Mouse (Mus musculus) adrenal gland, adult 2 months (tissue): ENCODE data around the gene Ugt1a8. TPM values are rescaled to one million over a fixed set of nuclear protein-coding genes. Genes with fewer than 3 reads are reported as not detected.

ENCODE experiments used
- DNase-seq: peaks from one replicate; pipeline ENCODE4 v3.0.0; 2021
- polyA plus RNA-seq: library from polyadenylated mRNA; depleted of rRNA; stranded (reverse); fragments of >200 nt; gene quantifications from 2 replicates; pipeline ENCODE4 v1.2.3, GENCODE M21; 2012; rRNA removed
- total RNA-seq, 2 experiments: library from RNA; stranded (reverse); gene quantifications; 2 replicates each; pipeline ENCODE4 v1.2.3; 2021

The Ugt1a8 gene
- total and polyA plus RNA-seq, 3 experiments: not detected

GRCm38 (mm10) chr1:88260114-88260513, 172.5 kb downstream of the Ugt1a8 start:
- DNase-seq: peak; percentile 67

- no peak for DNase-seq
Observed at GRCm38 (mm10) chr1:88260604-88261377, 173.2 kb downstream of the Ugt1a8 start.

- peak; percentile 27 for DNase-seq
Observed at GRCm38 (mm10) chr1:88261706-88262105, 174.1 kb downstream of the Ugt1a8 start.

DNA sequence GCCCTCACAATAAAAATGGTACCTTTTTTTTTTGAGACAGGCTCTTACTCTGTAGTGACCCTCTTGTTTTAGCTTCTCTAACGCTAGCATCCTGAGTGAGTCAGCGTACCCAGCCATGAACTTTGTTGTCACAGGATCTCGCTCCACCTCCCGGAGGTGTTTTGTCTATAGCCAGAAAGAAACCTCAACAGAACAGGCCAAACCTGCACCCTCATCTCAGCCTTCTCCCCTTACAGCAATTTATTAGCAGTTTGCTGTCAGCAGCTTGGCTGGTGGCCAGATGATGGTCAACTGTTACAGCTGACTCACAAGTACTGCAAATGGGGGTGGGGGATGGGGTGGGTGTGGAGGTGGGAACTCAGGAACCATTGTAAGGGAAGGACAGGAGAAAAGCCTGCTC, 174.6 kb downstream of the Ugt1a8 start:
- DNase-seq: peak; percentile 82

GRCm38 (mm10) chr1:88262961-88263360, 175.3 kb downstream of the Ugt1a8 start:
- DNase-seq: peak; percentile 18

- DNase-seq: peak; percentile 21
Observed at GRCm38 (mm10) chr1:88263778-88264177, 176.2 kb downstream of the Ugt1a8 start.

DNA sequence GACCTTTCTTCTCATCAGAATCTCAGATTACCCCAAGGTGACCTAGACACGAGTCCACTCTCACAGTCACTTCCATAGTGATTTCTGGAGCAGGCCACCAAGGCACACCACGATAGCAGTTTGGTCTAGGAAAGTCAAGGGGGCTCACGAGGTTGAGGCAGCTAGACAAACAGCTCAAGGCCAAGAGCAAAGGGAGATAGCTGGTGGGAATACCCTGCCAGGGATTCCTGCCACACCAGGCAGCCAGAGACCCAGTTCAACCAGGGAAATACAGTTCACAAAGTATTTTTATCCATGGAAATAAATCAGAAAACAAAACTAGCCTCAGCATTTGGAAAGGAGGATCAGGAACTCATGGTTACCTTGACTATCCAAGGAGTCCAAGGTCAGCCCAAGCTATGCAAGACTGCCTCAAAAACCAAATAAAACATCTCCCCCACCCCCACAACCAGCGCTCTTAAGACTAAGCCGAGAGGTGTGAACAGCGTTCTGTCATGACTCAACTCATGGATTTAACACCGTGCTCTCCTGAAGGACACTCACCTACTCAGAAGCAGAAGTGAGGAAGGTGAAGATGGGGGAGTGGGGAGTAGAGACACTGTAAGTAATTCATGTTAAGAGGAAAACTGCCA, 176.7 kb downstream of the Ugt1a8 start:
- peak; percentile 56 for DNase-seq

DNA sequence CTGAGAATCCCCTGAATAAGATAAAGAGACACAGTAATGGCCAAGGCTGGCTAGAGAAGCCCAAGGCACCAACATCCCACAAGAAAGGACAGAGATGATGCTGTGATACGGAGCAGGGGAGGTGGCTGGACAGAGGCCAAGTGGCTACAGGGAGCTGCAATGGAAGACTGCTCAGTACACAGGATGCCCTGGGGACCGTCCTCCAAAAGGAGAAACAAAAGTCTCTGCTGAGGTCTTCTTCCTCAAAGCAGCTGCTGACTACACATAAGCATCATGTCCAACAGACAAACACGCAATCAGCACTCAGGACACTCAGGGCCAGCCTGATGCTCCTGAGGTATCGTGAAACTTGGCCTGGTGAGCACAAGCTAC, 177.2 kb downstream of the Ugt1a8 start:
- peak; percentile 49 for DNase-seq

DNA sequence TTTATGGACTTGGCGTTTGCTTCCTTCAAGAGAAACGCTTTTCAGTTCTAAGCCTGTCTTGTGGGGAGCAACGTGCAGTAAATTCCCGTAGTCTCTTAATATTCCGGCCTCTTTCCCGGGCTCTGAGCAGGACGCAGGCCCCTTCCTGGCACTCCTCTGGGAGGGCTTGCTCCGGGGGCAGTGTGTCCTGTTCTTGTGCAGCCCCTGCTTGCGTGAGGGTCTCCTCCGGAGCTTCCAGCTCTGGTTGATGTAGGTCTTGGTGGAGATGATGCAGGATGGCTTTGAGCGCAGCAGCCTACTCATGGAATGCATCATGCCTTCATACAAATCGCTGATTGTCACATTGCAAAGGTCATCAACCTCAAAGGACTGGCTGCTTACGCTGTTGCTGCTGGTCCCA, 178.5 kb downstream of the Ugt1a8 start:
- peak; percentile 2 for DNase-seq

GRCm38 (mm10) chr1:88267489-88267888, 179.9 kb downstream of the Ugt1a8 start:
- no peak for DNase-seq

DNA sequence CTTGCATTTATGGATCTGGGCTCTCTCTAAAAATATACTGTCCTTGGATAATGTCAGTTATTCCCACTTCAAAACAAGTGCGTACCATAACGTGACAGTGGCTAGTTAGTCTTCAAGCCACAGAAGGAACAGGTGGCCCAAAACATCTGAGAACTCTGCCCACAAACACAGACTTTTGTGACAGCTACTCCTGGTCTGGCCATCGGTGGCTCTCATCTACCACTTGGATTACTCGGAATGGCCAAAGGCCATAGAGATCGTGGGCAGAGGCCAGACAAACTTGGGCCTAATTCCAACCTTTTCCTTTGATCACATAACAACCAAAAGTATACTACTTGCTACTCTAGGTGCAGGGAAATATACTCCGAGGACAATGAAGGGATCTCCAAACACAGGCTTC, 180.5 kb downstream of the Ugt1a8 start:
- peak; percentile 49 for DNase-seq

Other genes starting within 250 kb of the Ugt1a8 start
- gene Dgkd, start 234.5 kb upstream of the Ugt1a8 start, total RNA-seq: 10 to 100 TPM; 49.1 to 66.7 TPM
- 15.2 and 16.7 TPM in 2 replicates for gene Dgkd, start 234.5 kb upstream of the Ugt1a8 start, polyA plus RNA-seq
- 10 to 100 TPM; 21.5 to 22.6 TPM for gene Usp40, start 79.3 kb upstream of the Ugt1a8 start, total RNA-seq
- gene Usp40, start 79.3 kb upstream of the Ugt1a8 start, polyA plus RNA-seq: 4.5 and 5.0 TPM in 2 replicates
- not detected for gene Ugt1a10, start 32.4 kb upstream of the Ugt1a8 start, total RNA-seq
- not detected in 2 replicates for gene Ugt1a10, start 32.4 kb upstream of the Ugt1a8 start, polyA plus RNA-seq
- gene Ugt1a9, start 17.0 kb upstream of the Ugt1a8 start, total RNA-seq: under 1 TPM; 0.14 to 0.61 TPM
- gene Ugt1a9, start 17.0 kb upstream of the Ugt1a8 start, polyA plus RNA-seq: not detected in 2 replicates
- 1 to 10 TPM; 1.8 to 2.7 TPM for gene Ugt1a7c, start 7.2 kb downstream of the Ugt1a8 start, total RNA-seq
- 0.50 and 1.2 TPM in 2 replicates for gene Ugt1a7c, start 7.2 kb downstream of the Ugt1a8 start, polyA plus RNA-seq
- 1 to 10 TPM; 4.8 to 6.5 TPM for gene Ugt1a6b, start 15.4 kb downstream of the Ugt1a8 start, total RNA-seq
- gene Ugt1a6b, start 15.4 kb downstream of the Ugt1a8 start, polyA plus RNA-seq: 8.9 and 9.5 TPM in 2 replicates
- gene Ugt1a6a, start 47.0 kb downstream of the Ugt1a8 start, total RNA-seq: 10 to 100 TPM; 10.5 to 17.9 TPM
- gene Ugt1a6a, start 47.0 kb downstream of the Ugt1a8 start, polyA plus RNA-seq: 5.1 and 7.6 TPM in 2 replicates
- gene Ugt1a5, start 78.2 kb downstream of the Ugt1a8 start, total RNA-seq: under 1 TPM; 0.14 to 0.29 TPM
- gene Ugt1a5, start 78.2 kb downstream of the Ugt1a8 start, polyA plus RNA-seq: 0.07 and 0.11 TPM in 2 replicates
- under 1 TPM in 1 of 2 experiments, not detected in 1; 0.29 TPM for gene Ugt1a2, start 112.8 kb downstream of the Ugt1a8 start, total RNA-seq
- gene Ugt1a2, start 112.8 kb downstream of the Ugt1a8 start, polyA plus RNA-seq: not detected in 2 replicates
- 1 to 10 TPM; 1.8 to 3.7 TPM for gene Dnajb3, start 118.0 kb downstream of the Ugt1a8 start, total RNA-seq
- gene Dnajb3, start 118.0 kb downstream of the Ugt1a8 start, polyA plus RNA-seq: 3.1 and 3.9 TPM in 2 replicates
- gene Ugt1a1, start 124.1 kb downstream of the Ugt1a8 start, total RNA-seq: 10 to 100 TPM in 1 of 2 experiments, not detected in 1; 53.5 TPM
- 4.0 and 9.7 TPM in 2 replicates for gene Ugt1a1, start 124.1 kb downstream of the Ugt1a8 start, polyA plus RNA-seq
- gene Mroh2a, start 139.2 kb downstream of the Ugt1a8 start, total RNA-seq: under 1 TPM in 1 of 2 experiments, not detected in 1; 0.10 TPM
- gene Mroh2a, start 139.2 kb downstream of the Ugt1a8 start, polyA plus RNA-seq: 0.03 and 0.17 TPM in 2 replicates
- 10 to 100 TPM; 24.7 to 25.5 TPM for gene Hjurp, start 189.8 kb downstream of the Ugt1a8 start, total RNA-seq
- 13.6 and 17.5 TPM in 2 replicates for gene Hjurp, start 189.8 kb downstream of the Ugt1a8 start, polyA plus RNA-seq
- not detected for gene Trpm8, start 189.8 kb downstream of the Ugt1a8 start, total RNA-seq
- not detected in 2 replicates for gene Trpm8, start 189.8 kb downstream of the Ugt1a8 start, polyA plus RNA-seq